Mouse (Mus musculus): ENCODE results near the gene Aplp1. TPM values are rescaled to one million over a fixed set of nuclear protein-coding genes. Genes with fewer than 3 reads are reported as not detected.
A peak's percentile ranks its signal among the peaks of the same experiment; 100 is the strongest.

The Aplp1 gene
- total RNA-seq, 2 experiments from 2014 or later = 23.5 to 28.6 TPM

GRCm38 (mm10) chr7:30411023-30411422 is 34.3 kb downstream of the Aplp1 start:
- no peak for DNase-seq

GRCm38 (mm10) chr7:30409789-30410188 is 35.5 kb downstream of the Aplp1 start:
- no peak for DNase-seq

GRCm38 (mm10) chr7:30408639-30409038 is 36.7 kb downstream of the Aplp1 start:
- DNase-seq = no peak

GRCm38 (mm10) chr7:30402343-30402742 is 43.0 kb downstream of the Aplp1 start:
- DNase-seq = no peak

GRCm38 (mm10) chr7:30399671-30400070 is 45.7 kb downstream of the Aplp1 start:
- DNase-seq = no peak

- no peak for DNase-seq
These were observed 50.5 kb downstream of the Aplp1 start for GRCm38 (mm10) chr7:30394871-30395270.

GRCm38 (mm10) chr7:30394379-30394778 is 51.0 kb downstream of the Aplp1 start:
- DNase-seq = peak; percentile 43 to 56

- no peak for DNase-seq
These were observed 51.7 kb downstream of the Aplp1 start for GRCm38 (mm10) chr7:30393631-30394030.

- peak in 1 of 2 experiments; percentile 36 for DNase-seq
These were observed 52.4 kb downstream of the Aplp1 start for GRCm38 (mm10) chr7:30392746-30393520.

Other genes with a start within 250 kb of the Aplp1 start
- gene Capns1, start 246.7 kb downstream of the Aplp1 start, total RNA-seq (2021) = 100 to 1,000 TPM; 587 to 633 TPM
- 10 to 100 TPM; 69.4 to 76.1 TPM for gene Polr2i, start 213.6 kb downstream of the Aplp1 start, total RNA-seq (2021)
- 10 to 100 TPM; 98.7 to 99.8 TPM for gene Tbcb, start 213.3 kb downstream of the Aplp1 start, total RNA-seq (2021)
- gene Ovol3, start 209.8 kb downstream of the Aplp1 start, total RNA-seq (2021) = not detected
- gene Thap8, start 165.4 kb downstream of the Aplp1 start, total RNA-seq (2021) = under 1 TPM; 0.46 to 0.56 TPM
- gene Wdr62, start 165.1 kb downstream of the Aplp1 start, total RNA-seq (2021) = 1 to 10 TPM; 4.6 to 5.7 TPM
- 10 to 100 TPM; 16.6 to 18.3 TPM for gene Clip3, start 153.8 kb downstream of the Aplp1 start, total RNA-seq (2021)
- gene Alkbh6, start 136.8 kb downstream of the Aplp1 start, total RNA-seq (2021) = 10 to 100 TPM; 56.9 to 81.3 TPM
- gene Syne4, start 130.7 kb downstream of the Aplp1 start, total RNA-seq (2021) = 10 to 100 TPM; 21.8 to 49.1 TPM
- gene E130208F15Rik, start 123.8 kb downstream of the Aplp1 start, total RNA-seq (2021) = 1 to 10 TPM in 1 of 2 experiments, under 1 TPM in 1; 0.93 to 1.3 TPM
- gene Sdhaf1, start 121.6 kb downstream of the Aplp1 start, total RNA-seq (2021) = 10 to 100 TPM; 13.2 to 16.0 TPM
- gene Lrfn3, start 82.8 kb downstream of the Aplp1 start, total RNA-seq (2021) = 10 to 100 TPM in 1 of 2 experiments, 1 to 10 TPM in 1; 7.4 to 14.7 TPM
- gene Tyrobp, start 31.8 kb downstream of the Aplp1 start, total RNA-seq (2021) = 10 to 100 TPM; 22.5 to 35.7 TPM
- gene Hcst, start 25.7 kb downstream of the Aplp1 start, total RNA-seq (2021) = 1 to 10 TPM; 1.8 to 2.0 TPM
- 1 to 10 TPM in 1 of 2 experiments, under 1 TPM in 1; 0.89 to 1.0 TPM for gene Nfkbid, start 23.8 kb downstream of the Aplp1 start, total RNA-seq (2021)
- not detected for gene Kirrel2, start 12.2 kb upstream of the Aplp1 start, total RNA-seq (2021)
- gene Nphs1, start 12.8 kb upstream of the Aplp1 start, total RNA-seq (2021) = not detected
- gene Prodh2, start 48.1 kb upstream of the Aplp1 start, total RNA-seq (2021) = under 1 TPM in 1 of 2 experiments, not detected in 1; 0.53 TPM
- 1 to 10 TPM; 2.5 to 2.9 TPM for gene Arhgap33, start 89.5 kb upstream of the Aplp1 start, total RNA-seq (2021)
- 10 to 100 TPM; 27.1 to 28.3 TPM for gene Hspb6, start 106.6 kb upstream of the Aplp1 start, total RNA-seq (2021)
- gene Proser3, start 106.8 kb upstream of the Aplp1 start, total RNA-seq (2021) = 1 to 10 TPM; 7.8 to 8.5 TPM
- 10 to 100 TPM; 46.2 to 55.4 TPM for gene Lin37, start 114.3 kb upstream of the Aplp1 start, total RNA-seq (2021)
- gene U2af1l4, start 117.8 kb upstream of the Aplp1 start, total RNA-seq (2021) = 10 to 100 TPM; 68.8 to 70.8 TPM
- 1 to 10 TPM; 3.5 to 6.7 TPM for gene Gm49396, start 117.8 kb upstream of the Aplp1 start, total RNA-seq (2021)
- gene Psenen, start 118.1 kb upstream of the Aplp1 start, total RNA-seq (2021) = 100 to 1,000 TPM; 141 to 163 TPM
- 1 to 10 TPM; 2.0 to 3.2 TPM for gene Igflr1, start 119.9 kb upstream of the Aplp1 start, total RNA-seq (2021)
- 10 to 100 TPM; 38.5 to 44.5 TPM for gene Kmt2b, start 143.2 kb upstream of the Aplp1 start, total RNA-seq (2021)
- under 1 TPM in 1 of 2 experiments, not detected in 1; 0.72 TPM for gene Zbtb32, start 153.4 kb upstream of the Aplp1 start, total RNA-seq (2021)
- gene Upk1a, start 167.3 kb upstream of the Aplp1 start, total RNA-seq (2021) = under 1 TPM in 1 of 2 experiments, not detected in 1; 0.43 TPM
- gene Cox6b1, start 180.6 kb upstream of the Aplp1 start, total RNA-seq (2021) = 1,000 to 10,000 TPM; 1,179 to 1,185 TPM
- gene Etv2, start 190.3 kb upstream of the Aplp1 start, total RNA-seq (2021) = not detected
- gene Rbm42, start 204.8 kb upstream of the Aplp1 start, total RNA-seq (2021) = 10 to 100 TPM; 83.0 to 88.1 TPM
- gene Haus5, start 219.5 kb upstream of the Aplp1 start, total RNA-seq (2021) = 10 to 100 TPM; 10.1 to 10.5 TPM
- not detected for gene Pmis2, start 226.1 kb upstream of the Aplp1 start, total RNA-seq (2021)